Mouse (Mus musculus) heart, adult 2 months (tissue): ENCODE measurements around the gene Rai14.

ENCODE experiments used
- CTCF ChIP-seq: fragments of 200-600 bp; IDR thresholded peaks from 2 replicates; pipeline ENCODE4 v1.8.1; 2022; ENCODE audit warnings: antibody characterized with exemption, mild to moderate bottlenecking, moderate library complexity
- POLR2A ChIP-seq: fragments of 200-500 bp; IDR thresholded peaks from 2 replicates; pipeline ENCODE4 v1.6.1; 2011; ENCODE audit warnings: mild to moderate bottlenecking, low read depth, low read length, control low read depth; ENCODE audit not compliant: insufficient read depth

GRCm38 (mm10) chr15:10722629-10723339 is 8.4 kb upstream of the Rai14 start:
- no peak for TF ChIP-seq CTCF
- no peak for TF ChIP-seq POLR2A
